Mouse (Mus musculus) brain, embryonic 14.5 days (tissue): ENCODE data around the gene Skiv2l.

Experiments
- CTCF ChIP-seq: fragments of 200-500 bp; IDR thresholded peaks from 2 replicates; pipeline ENCODE4 v1.5.1; 2012; ENCODE audit warnings: inconsistent platforms, mild to moderate bottlenecking, moderate library complexity, borderline replicate concordance; ENCODE audit not compliant: insufficient read depth, insufficient read length; ENCODE audit errors: extremely low read depth
- POLR2A ChIP-seq: fragments of 200-500 bp; IDR thresholded peaks from 2 replicates; pipeline ENCODE4 v1.6.1; 2012; ENCODE audit warnings: mild to moderate bottlenecking, inconsistent platforms, borderline replicate concordance; ENCODE audit not compliant: poor library complexity, insufficient read depth, insufficient read length, severe bottlenecking; ENCODE audit errors: extremely low read depth

- TF ChIP-seq CTCF (no peak), POLR2A (no peak)
Measured at GRCm38 (mm10) chr17:34887942-34888341, 37.9 kb upstream of the Skiv2l start.
